Mouse (Mus musculus) T-helper 2 cell (primary cell): ENCODE data around the gene Camkk2.

Experiments used
- in situ Hi-C: fragments of 300-600 bp; cut with MboI, MseI; formaldehyde crosslinking; loops from one replicate; pipeline ENCODE4 v1.15.1; 2025; ENCODE audit warnings: high pct_unique_total_duplicates

Gene Camkk2

DNA sequence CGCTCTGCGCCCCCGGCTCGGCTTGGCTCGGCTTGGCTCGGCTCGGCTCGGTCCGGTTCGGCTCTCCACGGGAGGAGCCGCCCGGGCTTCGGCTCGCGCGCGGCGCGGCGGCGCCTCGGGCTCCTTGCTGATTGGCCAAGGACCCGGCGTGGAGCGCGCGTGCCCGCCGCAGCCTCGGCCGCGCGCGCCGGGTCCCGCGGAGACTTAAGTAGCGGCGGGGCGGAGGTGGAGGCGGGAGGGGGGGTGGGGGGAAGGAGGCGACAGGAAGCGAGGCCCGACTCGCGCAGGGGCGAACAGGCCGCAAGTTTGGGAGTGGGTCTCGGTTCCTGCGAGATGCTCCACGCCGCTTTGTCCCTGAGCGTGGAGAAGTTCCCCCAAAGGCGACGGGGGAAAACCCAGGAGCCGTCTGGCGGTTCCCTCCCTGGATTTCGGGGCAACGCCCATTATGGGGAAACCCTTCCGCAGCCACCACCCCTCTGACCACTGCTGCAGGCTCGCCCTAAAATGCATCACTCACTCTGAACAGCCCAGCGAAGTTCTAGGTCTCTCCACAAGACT, at the start of gene Camkk2:
Gene Camkk2 (minus strand): TSS at position 133 of the 558 bp plus-strand sequence.
- in situ Hi-C loops: loop anchor here (5.0 kb wide), 1 partner anchor 47 kb away; no protein-coding TSS in a partner anchor

DNA sequence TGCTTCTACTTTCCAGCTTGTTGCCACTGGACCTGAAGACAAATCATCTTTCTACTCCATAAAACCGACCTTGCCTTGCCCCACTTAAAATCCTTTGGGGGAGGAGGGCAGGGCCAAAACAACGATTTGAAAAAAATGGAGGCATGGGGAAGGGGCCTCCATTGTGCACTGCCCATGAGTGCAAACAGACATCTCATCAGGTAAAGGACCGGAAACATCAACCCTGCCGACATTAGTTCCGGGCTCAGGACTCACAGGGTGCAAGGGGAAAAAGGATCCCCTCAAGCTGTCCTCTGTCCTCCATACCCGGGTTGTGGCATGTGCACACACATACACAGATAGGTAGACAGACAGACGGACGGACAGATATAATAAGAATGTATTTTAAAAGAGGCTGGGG, 45.9 kb upstream of the Camkk2 start:
- in situ Hi-C loops: loop anchor here (10.0 kb wide), 1 partner anchor 1080 kb away; the partner anchor contains the start of gene Denr

DNA sequence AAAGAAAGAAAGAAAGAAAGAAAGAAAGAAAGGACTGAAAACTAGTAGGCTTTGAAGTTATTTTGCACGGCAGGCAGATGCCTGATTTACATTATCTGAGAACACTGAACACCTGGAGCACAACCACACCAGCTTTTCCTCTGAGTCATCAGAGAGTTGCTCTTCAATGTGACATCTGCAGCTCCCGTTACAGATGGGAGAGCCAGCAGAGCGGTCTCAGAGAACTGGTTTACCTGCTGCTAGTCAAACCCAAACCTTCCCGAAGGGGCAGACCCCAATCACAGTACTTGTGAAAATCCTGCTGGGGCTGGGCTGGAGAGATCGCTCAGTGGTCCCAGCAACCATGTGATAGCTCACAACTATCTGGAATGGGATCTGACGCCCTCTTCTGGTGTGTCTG, 45.2 kb upstream of the Camkk2 start:
- in situ Hi-C loops: loop anchor here (10.0 kb wide), 1 partner anchor 1080 kb away; the partner anchor contains the start of gene Denr

DNA sequence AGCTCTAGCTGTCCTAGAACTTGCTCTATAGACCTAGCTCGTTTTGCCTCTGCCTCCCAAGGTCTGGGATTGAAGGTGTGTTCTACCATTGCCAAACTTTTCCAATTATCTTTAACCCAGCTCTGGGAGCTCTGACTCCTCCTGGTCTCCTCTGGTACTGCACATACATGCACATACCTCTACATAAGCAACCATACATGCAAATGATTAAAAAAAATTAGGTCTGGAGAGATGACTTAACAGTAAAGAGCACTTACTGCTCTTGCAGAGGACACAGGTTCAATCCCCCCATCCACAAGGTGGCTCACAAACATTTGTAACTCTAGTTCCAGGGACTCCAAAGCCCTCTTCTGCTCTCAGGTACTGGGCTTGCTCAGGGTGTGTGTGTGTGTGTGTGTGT, 44.8 kb upstream of the Camkk2 start:
- in situ Hi-C loops: loop anchor here (10.0 kb wide), 1 partner anchor 1081 kb away; the partner anchor contains the start of gene Denr

DNA sequence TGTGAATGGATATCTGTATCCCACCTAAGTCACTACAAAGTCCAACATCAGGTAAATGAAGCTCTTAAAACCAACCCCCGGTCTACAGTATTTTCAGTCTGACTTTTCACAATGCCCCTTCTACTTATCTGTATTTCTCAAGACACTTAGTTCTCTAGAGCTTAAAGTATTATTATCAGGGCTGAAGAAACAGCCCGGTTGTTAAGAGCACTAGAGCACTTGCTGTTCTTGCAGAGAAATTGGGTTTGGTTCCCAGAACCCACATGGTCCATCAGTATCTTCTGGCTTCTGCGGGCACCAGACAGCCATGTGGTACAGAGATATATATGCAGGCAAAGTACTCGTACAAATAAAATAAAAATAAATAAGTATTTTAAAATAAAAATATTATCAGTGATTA, 43.2 kb upstream of the Camkk2 start:
- in situ Hi-C loops: loop anchor here (10.0 kb wide), 1 partner anchor 1082 kb away; the partner anchor contains the start of gene Denr

DNA sequence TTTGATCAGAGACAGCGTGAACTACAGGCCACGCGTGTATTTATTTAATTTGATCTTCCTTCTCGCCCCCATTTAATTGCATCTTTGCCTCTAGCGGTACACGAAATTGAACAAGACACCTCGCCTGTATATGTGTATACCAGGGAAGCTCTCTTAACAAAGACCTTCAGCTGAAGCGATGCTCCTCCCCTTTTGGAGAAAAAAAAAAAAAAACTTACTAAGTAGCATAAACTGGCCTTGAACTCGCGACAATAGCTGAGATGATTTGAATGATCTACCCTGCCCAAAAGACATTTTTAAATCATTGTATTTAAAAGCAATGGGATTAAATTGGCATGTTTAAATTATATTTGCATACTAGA, 42.3 kb upstream of the Camkk2 start:
- in situ Hi-C loops: loop anchor here (10.0 kb wide), 1 partner anchor 1083 kb away; the partner anchor contains the start of gene Denr

DNA sequence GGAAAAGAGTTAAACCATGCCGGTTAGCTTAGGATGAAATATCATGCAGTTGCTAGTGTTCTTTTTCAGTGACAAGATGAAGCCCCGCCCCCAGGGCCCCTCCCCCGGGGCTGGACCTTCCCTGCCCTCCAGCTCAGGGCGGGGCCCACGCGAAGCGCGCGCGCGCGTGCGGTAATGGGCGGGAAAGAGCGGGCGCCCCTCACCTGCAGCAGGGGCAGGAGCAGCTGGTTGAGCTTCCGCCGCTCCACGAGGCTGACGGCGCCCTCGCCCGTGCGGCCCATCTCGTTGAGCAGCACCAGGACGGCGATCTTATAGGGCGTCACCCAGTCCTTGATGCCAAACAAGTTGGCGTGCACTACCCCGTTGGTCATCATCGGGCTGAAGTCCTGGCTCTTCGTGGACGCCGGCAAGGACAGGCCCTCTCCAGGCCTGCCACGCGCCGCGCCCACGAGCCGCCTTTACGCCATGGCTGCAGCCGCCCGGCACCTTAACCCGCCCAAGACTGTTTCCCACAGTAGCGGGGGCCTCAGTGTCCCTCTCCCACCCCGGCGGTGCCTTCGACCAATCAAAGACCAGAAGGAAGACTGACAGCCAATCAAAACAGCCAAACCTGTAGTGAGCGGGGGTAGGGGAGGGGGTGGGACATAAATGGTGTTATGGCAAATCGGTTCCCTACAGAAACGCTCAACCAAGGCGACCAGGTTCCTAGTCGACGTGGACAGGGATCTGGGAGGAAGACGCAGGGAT, 41.7 kb upstream of the Camkk2 start, which contains the start of gene Anapc5:
Gene Anapc5 (minus strand): TSS at position 563 of the 747 bp plus-strand sequence.
- in situ Hi-C loops: loop anchor here (10.0 kb wide), 1 partner anchor 1084 kb away; the partner anchor contains the start of gene Denr

DNA sequence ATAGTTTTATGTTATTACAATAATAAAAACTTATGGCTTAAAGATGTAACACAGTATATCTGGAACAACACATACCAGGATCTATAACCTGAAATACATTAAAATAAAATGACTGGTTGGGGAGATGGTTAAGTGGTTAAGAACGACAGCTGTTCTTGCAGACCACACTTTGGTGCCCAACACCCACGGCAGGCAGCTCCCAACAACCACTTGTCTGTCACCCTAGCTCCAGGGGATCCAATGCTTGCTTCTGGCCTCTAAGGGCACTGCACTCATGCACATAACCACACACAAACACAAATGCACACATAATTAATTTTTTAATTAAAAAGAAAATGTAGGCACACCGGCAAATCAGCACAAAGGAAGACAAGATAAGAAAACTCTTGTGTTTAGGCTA, 33.5 kb upstream of the Camkk2 start:
- in situ Hi-C loops: no loop called here

DNA sequence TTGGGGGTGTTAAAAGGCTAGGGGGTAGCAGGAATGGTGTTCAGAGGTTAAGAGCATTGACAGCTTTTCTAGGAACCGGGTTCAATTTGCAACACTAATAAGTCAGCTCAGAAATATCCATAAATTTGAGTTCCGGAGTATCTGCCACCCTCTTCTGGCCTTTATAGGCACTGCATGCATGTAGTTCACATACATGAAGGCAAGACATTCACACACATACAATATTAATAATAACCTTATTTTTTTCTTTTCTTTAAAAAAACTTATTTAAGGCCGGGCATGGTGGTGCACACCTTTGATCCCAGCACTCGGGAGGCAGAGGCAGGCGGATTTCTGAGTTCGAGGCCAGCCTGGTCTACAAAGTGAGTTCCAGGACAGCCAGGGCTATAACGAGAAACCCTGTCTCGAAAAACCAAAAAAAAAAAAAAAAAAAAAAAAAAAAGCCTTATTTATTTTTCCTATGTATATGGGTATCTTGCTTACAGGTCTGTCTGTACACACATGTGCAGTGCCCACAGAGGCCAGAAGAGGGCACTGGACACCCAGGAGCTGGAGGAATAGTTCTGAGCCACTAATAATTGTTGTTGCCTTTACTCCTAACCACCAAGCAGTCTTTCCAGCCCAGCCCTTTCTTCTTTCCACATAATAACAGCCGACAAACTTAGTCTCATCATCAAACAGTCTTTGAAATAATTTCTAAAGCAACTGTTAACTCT, 32.3 kb upstream of the Camkk2 start:
- in situ Hi-C loops: no loop called here

DNA sequence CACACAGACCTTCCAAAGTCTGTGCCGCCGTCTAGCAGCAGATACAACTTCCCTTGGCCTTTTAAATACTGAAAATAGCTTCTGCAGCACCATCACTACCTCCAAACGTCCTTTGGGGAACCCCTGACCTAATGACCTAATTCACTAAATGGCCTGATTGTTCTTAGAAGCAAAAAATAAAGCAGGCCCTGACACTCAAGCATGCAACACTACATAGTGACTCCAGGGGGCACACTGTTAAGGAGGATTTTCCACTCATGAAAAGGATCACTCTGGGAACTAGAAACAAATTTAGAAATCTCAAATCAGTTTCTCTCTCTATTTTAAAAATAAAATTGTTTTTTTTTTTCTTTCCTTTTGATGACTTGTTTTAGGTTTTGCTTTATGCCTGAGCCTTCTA, 26.3 kb upstream of the Camkk2 start:
- in situ Hi-C loops: no loop called here

DNA sequence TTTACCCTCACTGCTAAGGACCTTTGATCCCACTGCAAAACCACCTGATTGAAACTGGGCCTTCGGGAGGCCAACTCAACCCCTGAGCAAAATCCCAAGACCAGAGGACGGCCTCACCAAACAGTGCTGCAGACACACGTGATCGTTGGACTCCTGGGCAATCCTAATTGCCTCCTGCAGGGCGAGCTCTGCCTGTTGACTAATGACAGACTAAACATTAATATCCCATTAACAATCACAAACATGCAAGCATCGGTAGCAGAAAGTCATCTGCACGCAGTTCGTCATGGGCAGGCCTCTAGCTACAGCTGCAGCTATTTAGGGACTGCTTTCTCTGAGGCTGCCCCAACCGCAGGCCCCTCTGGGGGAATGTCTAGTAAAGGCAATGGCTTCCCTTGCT, 23.5 kb upstream of the Camkk2 start:
- in situ Hi-C loops: no loop called here

DNA sequence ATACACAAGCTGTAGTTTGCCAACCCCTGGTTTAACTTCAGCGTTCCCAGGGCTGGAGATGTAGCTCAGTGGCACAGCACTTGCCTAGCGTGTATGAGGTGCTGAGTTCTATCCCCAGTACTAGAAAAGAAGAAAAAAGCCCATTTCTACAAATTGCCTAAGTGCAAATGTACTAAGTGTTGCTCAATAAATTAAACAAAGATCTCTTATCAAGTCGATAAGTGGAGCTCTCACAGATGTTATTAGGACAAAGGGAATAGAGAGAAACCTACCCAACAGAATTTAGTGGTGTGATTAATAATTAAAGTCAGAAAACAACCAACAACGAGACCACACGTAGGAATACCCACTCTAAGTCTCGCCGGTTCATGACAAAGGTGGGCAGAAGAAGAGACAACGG, 22.5 kb upstream of the Camkk2 start:
- in situ Hi-C loops: no loop called here

DNA sequence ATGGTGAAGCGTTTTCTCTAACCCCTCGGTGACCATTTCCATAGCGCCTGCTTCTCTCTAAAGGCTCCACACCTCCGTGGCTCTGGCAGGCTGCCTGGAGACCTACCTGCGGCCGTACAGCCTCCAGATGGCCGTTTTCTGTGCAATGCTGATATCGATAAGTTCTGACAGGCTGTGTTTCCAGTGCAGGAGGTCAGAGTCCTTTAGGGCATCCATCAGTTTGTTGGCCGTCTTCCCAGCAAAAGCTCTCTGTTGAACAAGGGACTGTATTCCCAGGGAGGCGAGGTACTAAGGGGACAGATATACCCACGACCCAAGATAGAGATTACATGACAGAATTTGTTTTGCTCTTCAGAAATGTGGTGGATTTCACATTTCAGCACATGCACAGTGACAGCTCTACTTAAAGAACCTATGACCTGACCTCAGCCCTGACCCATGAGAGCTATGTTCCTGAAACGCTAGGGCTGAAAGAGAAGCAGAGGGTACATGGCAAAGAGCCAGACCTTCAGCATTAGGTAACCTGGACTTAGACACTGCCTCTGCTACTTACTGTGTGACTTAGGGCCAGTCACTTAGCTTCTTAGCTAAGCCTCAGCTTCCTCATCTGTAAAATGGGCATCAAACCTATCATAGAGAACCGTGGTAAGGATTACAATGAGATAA, 21.3 kb upstream of the Camkk2 start:
- in situ Hi-C loops: no loop called here

DNA sequence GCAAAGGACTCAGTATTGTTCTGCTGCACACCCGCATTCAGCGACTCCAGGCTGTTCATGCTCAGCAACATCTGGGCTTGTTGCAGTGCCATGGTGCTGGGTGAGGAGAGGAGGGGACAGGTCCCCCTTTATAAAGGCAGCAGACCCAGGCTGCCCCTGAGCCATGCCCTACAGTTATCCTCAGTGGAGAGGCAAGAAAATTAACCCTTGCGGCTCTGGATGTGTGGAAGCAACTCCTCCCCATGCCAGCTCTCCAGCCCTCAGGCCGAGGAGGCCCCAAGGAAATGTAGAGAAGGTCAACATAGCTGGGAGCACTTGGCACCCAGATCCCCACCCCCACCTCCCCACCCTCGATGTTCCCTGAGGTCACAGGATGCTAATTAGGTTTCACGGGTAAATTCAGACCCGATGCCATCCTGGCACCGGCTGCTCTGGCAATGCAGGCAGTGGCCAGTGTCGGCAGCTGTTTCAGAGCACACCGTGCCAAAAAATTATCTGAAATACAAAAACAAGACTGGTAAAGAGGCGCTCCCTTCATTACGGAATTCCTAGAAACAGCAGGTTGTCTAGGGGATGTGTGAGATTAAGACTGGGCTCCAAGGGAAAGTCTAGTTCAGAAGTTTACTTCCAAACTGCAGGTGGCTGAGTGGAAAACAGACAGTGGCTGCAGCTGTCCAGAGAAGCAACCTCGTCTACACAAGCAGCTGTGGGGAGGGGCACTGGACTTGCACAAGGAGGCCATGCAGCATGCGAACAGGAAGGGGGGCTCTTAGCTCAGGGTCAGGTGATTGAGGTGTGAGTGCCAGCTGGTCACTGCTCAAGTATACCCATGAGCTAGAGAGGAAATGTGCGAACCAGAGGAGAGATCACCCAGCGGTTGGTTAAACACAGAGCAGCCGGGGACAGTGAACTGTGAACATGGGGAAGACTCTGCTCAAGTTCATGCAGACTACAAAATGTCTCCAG, 20.5 kb upstream of the Camkk2 start:
- in situ Hi-C loops: no loop called here

DNA sequence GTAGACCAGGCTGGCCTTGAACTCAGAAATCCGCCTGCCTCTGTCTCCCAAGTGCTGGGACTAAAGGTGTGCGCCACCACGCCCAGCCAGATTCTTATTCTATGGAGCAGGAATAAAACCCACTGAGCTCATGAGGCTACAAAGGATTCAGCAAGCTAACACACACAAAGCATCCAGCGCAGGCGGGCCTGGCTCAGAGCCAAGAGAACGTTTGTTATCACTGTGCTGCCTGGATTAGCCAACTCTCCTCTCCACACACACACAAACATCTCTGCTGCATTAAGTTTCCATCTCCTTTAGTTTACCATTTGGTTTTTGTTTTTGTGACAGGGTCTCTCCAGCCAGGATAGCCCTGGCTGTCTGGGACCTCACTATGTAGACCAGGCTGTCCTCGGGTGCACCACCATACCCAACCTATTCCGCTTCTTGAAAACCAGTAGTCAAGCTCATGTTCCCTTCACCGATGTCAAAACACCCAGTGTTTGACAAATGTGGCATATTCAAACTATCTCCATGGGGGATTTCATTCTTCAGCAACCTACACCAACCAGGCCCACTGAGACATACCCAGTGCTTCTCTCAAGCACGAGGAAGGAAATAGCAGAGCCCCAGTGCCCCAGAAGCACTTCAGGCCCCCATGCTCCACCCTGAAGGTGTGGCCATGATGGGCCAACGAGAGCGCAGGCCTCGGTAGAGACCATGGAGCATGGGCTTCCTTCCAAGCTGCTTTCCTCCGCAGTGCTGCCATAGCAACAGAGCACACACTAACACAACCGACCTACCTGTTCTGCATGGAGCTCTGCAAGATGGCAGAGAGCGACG, 19.6 kb upstream of the Camkk2 start:
- in situ Hi-C loops: no loop called here

DNA sequence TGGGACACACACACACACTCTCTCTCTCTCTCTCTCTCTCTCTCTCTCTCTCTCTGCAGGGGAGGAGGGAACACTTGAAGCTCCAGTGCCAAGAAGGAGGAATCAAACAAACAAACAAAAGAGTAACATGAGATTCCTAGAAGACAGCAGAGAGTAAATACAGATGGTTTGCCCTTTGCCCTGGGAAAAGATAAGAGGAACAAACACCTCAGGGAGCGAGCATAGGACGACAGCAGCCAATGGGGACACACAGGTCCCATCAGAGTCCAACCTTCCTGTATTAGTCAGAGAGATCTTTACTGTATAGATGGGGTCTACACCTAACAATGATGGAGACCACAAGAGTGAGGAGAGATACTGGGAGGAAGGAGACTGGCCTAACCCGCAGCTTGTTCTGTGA, 18.7 kb upstream of the Camkk2 start:
- in situ Hi-C loops: no loop called here

DNA sequence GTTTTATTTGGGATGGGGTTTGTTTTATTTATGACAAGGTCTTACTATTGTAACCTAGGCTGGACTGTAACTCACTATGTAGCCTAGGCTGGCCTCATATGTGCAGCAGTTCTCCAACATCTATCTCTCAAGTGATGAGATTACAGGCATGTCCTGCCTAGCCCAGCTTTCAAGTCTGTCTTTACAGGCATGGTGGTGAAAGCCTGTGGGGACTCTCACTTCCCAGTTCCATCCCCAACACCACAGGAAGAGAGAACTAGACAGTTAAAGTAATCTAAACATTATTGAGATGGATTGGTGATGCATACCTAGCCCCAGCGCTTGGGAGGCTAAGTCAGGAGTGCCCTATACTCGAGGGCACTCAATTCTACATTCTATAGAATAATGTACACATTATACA, 9.5 kb upstream of the Camkk2 start:
- in situ Hi-C loops: no loop called here

DNA sequence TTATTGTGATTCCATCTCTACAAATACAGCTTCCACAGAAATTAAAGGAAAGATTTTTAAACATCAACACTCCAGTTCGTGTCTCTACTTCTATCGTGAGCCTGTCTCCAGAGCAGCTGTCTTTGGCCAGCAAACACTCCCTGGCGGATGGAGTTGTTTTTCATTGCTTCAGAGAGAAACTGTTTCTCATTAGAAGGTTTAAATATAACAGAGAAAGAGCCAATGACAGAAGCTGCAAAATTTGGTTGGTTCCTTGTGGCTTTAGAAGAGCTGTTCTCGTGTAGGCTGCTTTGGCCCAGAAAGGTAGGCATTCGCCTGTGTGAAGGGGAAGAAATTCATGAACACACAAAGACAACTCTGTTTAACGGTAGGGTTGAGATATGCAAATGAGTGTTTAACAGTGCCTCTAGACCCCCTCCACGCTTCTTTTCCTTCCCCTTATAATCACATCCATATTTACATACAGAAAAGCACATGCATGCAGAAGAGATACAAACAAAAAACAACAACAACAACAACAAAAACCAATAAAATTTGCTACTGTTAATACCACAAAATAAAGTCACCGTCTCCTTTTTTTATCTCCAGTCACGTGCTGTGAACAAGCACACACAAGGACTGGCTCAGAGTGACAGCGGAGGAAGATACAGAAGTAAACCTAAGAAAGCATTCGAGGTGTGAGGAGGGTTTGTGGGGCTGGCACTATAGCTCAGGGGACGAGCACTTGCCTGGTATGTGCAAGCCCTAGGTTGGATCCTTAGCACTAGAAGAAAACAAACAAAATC, 7.0 kb upstream of the Camkk2 start:
- in situ Hi-C loops: no loop called here
